Mouse (Mus musculus) ES-Bruce4 (cell line): ENCODE results near the gene Tmx2. TPM values are rescaled to one million over a fixed set of nuclear protein-coding genes. Genes with fewer than 3 reads are reported as not detected.
A peak's percentile ranks its signal among the peaks of the same experiment; 100 is the strongest.
"Not testable (repeated sequence)": the region's sequence is repeated elsewhere in the genome, so short reads cannot be mapped to it uniquely, and the experiment has no call there.

Experiments used
- H3K27ac ChIP-seq: 2 replicates; pipeline ENCODE4 v1.5.1; 2012; ENCODE audit warnings: low read length, inconsistent platforms; ENCODE audit not compliant: insufficient read depth
- H3K27me3 ChIP-seq: 2 replicates; pipeline ENCODE4 v1.6.1; 2012; ENCODE audit warnings: mild to moderate bottlenecking, low read length, inconsistent platforms; ENCODE audit not compliant: control insufficient read depth, poor library complexity, insufficient read depth, severe bottlenecking
- H3K36me3 ChIP-seq: 2 replicates; pipeline ENCODE4 v1.6.1; 2012; ENCODE audit warnings: inconsistent platforms, mild to moderate bottlenecking, low read length, moderate library complexity; ENCODE audit not compliant: control insufficient read depth, poor library complexity, insufficient read depth, severe bottlenecking
- H3K4me1 ChIP-seq: one replicate; pipeline ENCODE4 v1.8.1; 2011; ENCODE audit warnings: low read length; ENCODE audit not compliant: control insufficient read depth, insufficient read depth
- H3K4me3 ChIP-seq: 2 replicates; pipeline ENCODE4 v1.5.1; 2011; ENCODE audit warnings: low read depth, mild to moderate bottlenecking, low read length
- H3K9ac ChIP-seq: 2 replicates; pipeline ENCODE4 v1.6.1; 2012; ENCODE audit warnings: low read depth, mild to moderate bottlenecking, inconsistent platforms; ENCODE audit not compliant: poor library complexity, severe bottlenecking
- H3K9me3 ChIP-seq: replicated peaks from 2 replicates; pipeline ENCODE4 v1.6.1; 2012; ENCODE audit warnings: mild to moderate bottlenecking, low read length, inconsistent platforms; ENCODE audit not compliant: control insufficient read depth, poor library complexity, insufficient read depth, severe bottlenecking
- CTCF ChIP-seq: IDR thresholded peaks from one replicate; pipeline ENCODE4 v1.8.1; 2011; ENCODE audit warnings: low read depth, low read length
- EP300 ChIP-seq: IDR thresholded peaks from 2 replicates; pipeline ENCODE4 v1.6.1; 2011; ENCODE audit warnings: low read depth, low read length; ENCODE audit not compliant: insufficient read depth
- POLR2A ChIP-seq: IDR thresholded peaks from one replicate; pipeline ENCODE4 v1.8.1; 2011; ENCODE audit warnings: low read length; ENCODE audit not compliant: insufficient read depth
- polyA plus RNA-seq: library from polyadenylated mRNA; stranded (reverse); fragments of >200 nt; gene quantifications from 2 replicates; pipeline ENCODE4 v1.2.4, GENCODE M21; 2011; ENCODE audit warnings: low read depth; ENCODE audit not compliant: missing spikeins, insufficient read depth, insufficient read length

The Tmx2 gene
- polyA plus RNA-seq = 63.5 and 69.6 TPM in 2 replicates

DNA sequence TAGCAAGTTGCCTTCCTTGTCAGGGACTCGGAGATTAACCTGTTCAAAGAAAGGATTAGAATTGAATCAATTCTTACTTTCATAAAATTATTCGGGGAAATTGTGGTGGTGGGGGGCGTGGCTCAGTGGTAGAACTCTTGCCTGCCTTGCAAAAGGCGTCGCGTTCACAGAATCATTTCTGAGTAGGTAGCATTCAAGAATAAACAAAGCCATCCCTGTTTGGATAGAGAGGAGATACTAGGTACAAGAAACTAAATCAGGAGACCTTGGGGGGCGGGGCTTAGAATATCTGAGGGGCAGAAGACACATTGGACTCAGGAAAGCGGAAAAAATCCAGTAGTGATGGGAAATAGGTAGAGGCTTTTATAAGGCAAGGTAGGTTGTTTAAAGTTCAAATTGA lies at the start of gene Tmx2:
Gene Tmx2 (minus strand): TSS at position 125 of the 400 bp plus-strand sequence.
- H3K9me3 ChIP-seq = no peaks in the 10 kb centered on the region
- H3K27ac ChIP-seq = no peak within 1 kb of the TSS
- peak within 1 kb of the TSS; percentile 98 for H3K4me3 ChIP-seq
- no peak for TF ChIP-seq EP300
- TF ChIP-seq CTCF = no peak
- no peak for TF ChIP-seq POLR2A
- no peaks in the 10 kb centered on the region for H3K27me3 ChIP-seq
- H3K4me1 ChIP-seq = no peaks in the 10 kb centered on the region
- H3K36me3 ChIP-seq = peaks cover 34% of the 10 kb centered on the region
- H3K9ac ChIP-seq = peak within 1 kb of the TSS; percentile 85

DNA sequence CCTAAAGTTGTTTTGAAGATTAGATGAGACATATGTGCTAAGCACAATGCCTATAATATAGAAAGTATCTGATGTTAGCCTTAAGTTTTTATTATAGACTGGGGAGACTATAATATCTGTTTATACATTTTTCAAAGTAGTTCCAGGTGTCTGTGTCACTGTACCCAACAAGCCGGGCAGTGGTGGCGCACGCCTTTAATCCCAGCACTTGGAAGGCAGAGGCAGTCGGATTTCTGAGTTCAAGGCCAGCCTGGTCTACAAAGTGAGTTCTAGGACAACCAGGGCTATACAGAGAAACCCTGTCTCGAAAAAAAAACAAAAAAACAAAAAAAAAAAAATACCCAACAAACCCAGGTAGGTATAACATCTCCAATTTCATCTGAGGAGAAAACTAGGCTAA lies 49.3 kb upstream of the Tmx2 start:
- H3K4me1 ChIP-seq, H3K4me3 ChIP-seq, H3K27me3 ChIP-seq, H3K27ac ChIP-seq, H3K9me3 ChIP-seq, H3K9ac ChIP-seq: not testable (repeated sequence)
- peaks cover 19% of the 10 kb centered on the region for H3K36me3 ChIP-seq

DNA sequence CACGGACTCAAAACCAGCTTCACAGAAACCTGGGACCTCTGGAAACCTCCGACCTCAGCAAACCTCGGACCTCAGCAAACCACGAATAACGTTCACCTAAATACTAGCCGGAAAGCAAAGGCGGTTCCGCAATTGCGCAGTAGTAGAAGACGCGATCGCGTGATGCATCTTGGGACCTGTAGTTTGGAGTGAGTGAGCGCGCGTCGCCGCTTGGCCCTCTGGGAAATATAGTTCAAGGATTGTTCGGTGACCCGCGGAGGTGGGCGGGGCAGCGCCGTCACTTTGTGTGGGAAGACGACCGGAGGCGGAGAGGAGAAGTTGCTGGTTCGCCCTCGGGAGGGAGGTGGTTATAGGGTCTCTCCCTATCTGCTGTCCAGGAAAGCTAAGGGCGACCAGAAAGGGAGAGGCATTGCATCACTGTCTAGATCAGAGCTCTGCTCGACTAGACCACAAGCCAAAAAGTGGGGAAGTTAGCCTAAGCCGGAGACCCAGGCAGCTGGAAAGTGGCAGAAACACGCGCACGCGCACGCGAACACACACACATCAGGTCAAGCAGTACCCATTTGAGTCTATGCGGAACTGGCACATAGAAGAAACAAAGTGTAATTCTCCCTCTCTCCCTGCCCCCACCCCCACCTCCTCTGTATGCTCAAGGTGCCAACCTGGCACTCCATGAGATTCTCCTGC lies 48.4 kb upstream of the Tmx2 start, which contains the start of gene Clp1:
Gene Clp1 (minus strand): TSS at position 179 of the 687 bp plus-strand sequence.
- Histone ChIP-seq H3K9ac (peak within 1 kb of the TSS; percentile 72), H3K9me3 (no peaks in the 10 kb centered on the region), H3K36me3 (peaks cover 22% of the 10 kb centered on the region), H3K4me3 (peak within 1 kb of the TSS; percentile 89), H3K27me3 (no peaks in the 10 kb centered on the region), H3K4me1 (no peaks in the 10 kb centered on the region), H3K27ac (0 out of 2 replicates have a peak within 1 kb of the TSS, but pooled peaks have one; percentile 15)
- TF ChIP-seq EP300 (no peak), CTCF (no peak), POLR2A (peak; percentile 97)

GRCm38 (mm10) chr2:84726716-84727115 lies 47.8 kb upstream of the Tmx2 start:
- H3K4me3 ChIP-seq = peak overlapping the region; percentile 87
- no peaks in the 10 kb centered on the region for H3K4me1 ChIP-seq
- TF ChIP-seq POLR2A = no peak
- TF ChIP-seq CTCF = no peak
- TF ChIP-seq EP300 = no peak
- 0 out of 2 replicates have a peak overlapping the region, but pooled peaks have one; percentile 15 for H3K27ac ChIP-seq
- no peaks in the 10 kb centered on the region for H3K27me3 ChIP-seq
- H3K9ac ChIP-seq = peak overlapping the region; percentile 72
- no peaks in the 10 kb centered on the region for H3K9me3 ChIP-seq
- peaks cover 25% of the 10 kb centered on the region for H3K36me3 ChIP-seq

- Histone ChIP-seq H3K36me3 (peaks cover 25% of the 10 kb centered on the region), H3K27ac (no peak overlapping the region), H3K9me3 (no peaks in the 10 kb centered on the region), H3K9ac (peak overlapping the region; percentile 72; the same call in 1 of the 2 replicates), H3K4me1 (no peaks in the 10 kb centered on the region), H3K4me3 (no peak overlapping the region), H3K27me3 (no peaks in the 10 kb centered on the region)
- TF ChIP-seq CTCF (no peak), POLR2A (no peak), EP300 (no peak)
Measured at GRCm38 (mm10) chr2:84725770-84726169, 46.8 kb upstream of the Tmx2 start.

DNA sequence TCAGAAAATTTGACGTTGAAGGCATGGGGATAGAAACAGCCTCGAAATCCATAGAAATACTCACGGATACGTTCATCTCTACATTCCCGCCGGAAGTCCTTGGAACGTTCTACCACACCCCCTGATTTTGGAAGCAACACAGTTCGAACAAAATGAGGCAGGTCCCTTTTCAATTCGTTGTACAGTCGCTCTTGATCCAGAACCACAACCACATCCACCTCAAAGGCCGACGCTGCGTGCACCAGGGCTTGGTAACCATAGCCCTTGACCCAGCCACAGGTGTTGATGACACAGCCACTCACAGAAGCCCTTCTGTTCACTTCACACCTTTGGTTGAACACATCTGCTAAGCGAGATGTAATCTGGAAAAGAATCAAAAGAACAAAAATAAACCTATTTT lies 44.9 kb upstream of the Tmx2 start:
- Histone ChIP-seq H3K36me3 (peaks cover 25% of the 10 kb centered on the region), H3K27me3 (no peaks in the 10 kb centered on the region), H3K9me3 (no peaks in the 10 kb centered on the region), H3K27ac (no peak overlapping the region), H3K4me1 (no peaks in the 10 kb centered on the region), H3K4me3 (no peak overlapping the region), H3K9ac (no peak overlapping the region)
- no peak for TF ChIP-seq POLR2A
- no peak for TF ChIP-seq CTCF
- no peak for TF ChIP-seq EP300
